Mouse (Mus musculus): ENCODE results near the gene Opalin.
A peak's percentile ranks its signal among the peaks of the same experiment; 100 is the strongest.

Gene Opalin

DNA sequence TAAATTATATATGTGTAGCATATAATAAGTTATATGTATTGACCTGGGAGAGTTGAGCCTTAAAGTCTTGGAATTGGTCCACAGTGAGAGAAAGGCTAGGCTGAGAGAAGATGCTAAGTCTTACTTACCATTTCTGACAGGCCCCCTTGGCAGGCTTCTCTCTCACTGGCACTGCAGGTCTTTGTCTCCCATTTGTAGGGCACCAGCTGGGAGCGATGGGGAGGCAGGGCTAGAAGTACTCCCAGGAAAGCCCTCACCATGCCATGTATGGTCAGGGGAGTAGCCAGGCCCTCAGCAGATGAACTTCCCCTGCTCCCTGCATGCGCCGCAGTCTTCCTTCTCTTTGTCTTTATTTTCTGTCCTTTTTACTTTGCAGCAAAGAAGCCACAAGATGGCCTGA, at the start of gene Opalin:
Gene Opalin (minus strand): TSS at position 208 of the 400 bp plus-strand sequence.
- no peak for DNase-seq

DNA sequence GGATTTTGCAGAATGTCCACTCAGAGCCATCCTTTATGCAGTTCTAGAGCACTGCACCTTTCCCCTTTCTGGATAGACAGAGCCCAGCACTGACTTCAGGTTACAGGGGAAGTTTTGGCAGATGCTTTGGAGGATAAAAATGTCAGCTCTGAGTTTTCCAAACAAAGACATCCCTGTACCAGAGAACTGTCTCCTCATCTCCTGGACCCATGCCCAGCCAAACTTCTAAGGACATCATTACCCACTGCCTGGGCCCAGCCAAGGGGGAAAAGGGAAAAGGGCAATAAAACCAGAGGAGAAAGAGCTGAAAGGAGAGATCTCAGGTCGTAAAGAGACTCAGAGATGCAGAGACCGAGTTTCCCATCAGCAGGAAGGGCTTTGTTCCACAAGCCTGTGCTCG, 46.1 kb upstream of the Opalin start:
- DNase-seq = no peak

DNA sequence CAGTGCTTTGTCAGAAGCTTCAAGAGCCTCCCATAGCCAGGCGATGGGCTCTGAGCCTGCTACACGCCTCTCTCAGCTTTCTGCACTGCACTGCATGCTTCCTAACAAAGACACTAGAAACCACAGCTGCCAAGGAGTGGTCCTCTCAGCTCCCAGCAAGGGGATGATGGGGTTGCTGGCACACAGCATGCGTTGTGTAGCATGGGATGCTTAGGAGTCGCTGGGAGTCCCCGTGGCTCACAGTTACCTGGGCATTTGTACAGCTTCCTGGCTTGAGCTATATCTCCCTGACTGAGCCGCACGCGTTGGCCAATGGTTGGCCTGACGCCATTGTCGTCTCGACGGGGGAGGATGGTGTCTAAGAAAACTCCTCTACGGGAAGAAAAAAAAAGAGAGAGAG, 43.0 kb upstream of the Opalin start:
- DNase-seq = peak; percentile 85

DNA sequence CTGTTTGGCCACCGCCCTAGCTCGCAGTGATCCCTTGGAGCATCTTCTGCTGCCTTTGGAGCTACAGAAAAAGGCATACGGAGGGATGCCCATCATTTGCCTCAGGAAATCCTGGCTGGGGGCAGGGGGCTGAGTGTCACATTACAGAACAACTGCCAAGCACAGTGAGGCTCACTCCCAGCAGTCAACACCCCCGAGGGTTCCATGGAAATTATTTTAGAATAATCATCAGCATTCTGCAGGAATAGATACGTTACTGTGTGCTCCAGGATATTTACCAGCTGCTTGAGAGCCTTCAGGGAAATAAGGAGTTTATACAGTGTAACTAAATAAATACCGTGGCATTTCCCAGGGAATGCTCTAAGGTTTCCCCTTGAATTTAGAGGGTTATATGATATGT, 41.4 kb upstream of the Opalin start:
- DNase-seq = no peak

DNA sequence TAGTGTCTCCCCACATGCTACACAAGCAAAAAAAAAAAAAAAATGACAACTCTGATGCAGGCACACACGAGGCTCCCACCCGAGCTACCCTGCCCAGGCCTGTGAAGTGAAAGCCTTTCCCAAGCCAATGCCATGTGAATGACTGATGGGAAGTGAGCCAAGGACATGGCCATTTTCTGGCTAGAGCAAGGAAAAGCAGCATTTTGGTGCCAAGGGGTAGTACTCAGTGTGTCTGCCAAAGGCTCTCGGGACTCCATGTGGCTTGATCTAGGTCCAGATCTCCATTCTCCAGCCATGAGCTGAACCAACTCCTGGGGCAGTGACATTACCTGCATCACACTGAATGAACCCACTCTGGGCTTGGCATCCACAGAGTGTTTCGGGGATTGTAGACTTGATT, 40.4 kb upstream of the Opalin start:
- no peak for DNase-seq

DNA sequence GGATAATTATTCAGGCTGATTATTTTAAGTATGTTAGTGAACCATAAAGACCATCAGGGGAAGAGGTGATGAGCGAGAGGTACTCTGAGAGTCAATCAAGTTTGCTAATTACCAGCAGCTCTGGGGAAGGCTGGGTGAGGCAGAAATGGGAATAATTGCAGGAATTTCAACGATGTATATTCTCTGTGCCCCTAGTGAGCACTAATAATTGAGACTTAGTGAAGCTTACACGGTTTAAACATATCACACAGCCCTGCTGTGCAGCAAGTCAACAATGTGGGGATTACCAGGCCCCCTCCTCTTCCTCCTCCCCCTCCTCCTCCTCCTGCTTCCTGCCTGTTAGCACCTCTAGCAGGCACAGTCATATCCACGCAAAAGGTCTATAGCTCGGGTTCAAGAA, 37.7 kb upstream of the Opalin start:
- DNase-seq = no peak

DNA sequence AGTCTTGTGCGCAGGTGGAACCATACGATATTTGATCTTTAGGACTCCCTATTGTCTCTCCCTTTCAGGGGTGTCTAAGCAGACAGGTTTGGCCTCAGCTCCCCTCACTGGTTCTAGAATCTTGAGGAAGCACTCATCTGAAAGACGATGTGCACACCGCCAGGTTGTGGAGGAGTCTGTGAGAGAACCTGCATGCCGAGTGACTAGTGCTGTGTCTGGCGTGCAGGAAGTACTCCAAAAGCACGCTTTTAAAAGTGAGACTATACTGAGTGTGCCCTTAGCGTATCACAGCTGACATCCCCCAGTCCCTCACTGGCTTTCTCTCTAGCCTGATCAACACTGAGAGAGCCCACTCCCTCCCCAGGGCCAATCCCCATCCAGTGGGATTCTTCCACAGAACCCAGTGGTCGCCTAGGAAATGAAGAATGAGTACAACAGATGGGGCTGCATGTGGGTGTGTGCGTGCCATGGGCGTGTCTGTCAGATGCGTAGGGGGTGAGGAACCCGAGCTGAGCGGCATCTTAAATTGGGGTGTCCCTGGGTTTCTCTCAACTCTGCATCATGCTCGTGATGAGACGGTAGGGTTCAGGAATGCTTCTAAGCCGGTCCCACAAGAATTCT, 37.1 kb upstream of the Opalin start:
- DNase-seq = peak; percentile 58

DNA sequence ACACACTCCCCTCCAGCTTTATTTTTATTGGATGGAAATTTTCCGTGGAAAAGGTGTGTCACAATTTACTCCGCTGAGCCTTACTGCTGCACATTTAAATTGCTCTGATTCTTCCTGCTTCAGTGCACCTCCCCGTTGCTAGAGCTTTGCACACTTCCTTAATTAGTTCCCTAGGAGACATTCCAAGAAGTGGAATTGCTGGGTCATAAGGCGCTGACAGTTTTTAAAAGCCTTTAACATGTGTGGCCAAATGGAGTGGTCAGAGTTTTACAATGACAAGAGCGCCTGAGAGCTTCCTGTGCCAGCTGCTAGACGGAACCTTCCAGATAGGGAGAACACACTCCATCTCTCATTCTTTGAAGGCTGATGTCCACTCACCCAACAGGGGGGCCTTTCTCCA, 35.7 kb upstream of the Opalin start:
- DNase-seq = no peak

DNA sequence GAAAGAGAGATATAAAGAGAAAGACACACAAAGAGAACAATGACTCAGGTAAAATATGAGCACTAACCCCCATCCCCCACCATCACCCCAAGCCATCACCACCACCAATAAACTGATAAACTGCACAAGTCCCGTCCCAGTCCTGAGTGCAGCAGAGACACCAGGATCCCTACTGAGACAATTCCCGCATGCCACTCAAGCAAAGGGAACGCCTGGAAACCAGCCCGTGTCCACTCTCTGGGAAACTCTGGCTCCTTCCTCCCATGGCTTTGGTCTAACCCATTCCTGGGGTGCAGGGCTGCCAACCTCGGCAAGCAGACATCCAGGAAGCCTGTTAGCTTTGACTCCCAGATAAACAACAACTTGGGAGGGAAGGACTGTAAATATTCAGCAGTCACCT, 33.1 kb upstream of the Opalin start:
- DNase-seq = no peak

DNA sequence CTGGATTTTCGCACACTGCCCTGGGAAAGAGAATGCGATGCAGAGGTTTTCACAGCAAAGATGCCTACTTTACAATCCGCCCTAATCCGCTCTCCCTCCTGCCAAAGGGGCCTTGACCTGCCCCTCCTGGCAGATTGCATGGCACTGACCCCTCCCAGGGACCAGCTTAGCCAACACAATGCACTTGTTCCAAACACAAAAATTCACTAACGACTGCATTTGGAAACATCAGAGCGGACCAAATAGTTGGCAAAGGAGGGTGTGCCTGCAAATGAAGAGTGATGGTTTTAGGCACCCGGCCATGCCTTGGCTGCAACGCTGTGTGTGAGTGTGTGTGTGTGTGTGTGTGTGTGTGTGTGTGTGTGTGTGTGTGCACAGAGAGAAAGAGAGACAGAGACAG, 32.6 kb upstream of the Opalin start:
- no peak for DNase-seq

DNA sequence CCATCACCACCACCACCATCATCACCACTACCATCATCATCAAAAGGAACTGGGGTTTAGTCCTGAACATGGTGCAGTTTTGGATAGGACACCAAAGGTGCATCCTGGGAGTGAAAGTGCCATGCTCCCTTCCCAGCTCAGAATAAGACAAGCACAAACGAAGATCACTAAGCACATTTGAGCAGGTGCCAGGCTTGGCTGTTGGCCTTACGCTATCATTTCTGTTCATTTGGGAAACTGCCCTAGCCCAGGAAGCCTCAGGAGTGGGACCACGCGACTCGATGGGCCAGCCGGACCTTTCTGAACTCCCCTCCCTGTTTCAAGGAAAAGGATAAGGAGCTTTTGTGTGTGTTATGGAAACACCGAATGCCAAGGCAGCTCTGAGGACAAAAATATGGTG, 31.8 kb upstream of the Opalin start:
- no peak for DNase-seq

DNA sequence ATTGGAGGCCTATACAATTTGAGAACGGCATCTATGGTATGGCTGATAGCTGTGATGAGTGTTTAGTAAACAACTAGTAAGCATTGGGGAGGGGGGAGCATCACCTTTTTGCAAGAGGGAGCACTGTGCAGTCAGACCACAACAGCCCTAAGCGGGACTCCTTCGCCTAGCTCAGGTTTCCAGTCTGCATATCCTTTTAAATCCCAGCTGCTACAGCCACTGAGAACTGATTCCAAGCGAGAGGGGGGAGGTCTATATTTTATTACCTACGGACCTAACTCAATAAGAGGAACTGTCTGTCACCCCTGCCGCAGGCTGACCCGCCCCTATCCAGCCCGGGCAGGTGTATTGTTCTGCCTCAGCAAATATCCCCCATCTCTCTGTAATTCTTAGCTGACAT, 30.6 kb upstream of the Opalin start:
- no peak for DNase-seq

DNA sequence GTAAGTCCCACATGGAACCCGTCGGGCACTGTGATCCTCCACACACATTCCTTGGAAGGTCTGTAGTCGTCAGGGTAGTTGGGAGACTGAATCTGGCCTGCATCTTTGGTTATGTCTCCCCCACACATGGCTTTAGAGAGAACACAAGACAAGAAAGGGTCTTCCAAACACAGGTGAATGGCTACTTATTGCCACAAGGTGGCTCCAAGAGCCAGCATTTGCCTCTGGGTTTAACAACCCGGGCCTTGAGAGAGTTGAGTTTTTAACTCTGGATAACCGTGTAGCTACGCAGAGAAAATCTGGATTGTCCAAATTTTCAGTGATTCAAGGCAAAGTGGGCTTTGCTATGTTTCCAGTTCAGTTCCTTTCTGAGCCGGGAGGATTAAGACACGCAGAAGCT, 28.0 kb upstream of the Opalin start:
- peak; percentile 25 for DNase-seq

DNA sequence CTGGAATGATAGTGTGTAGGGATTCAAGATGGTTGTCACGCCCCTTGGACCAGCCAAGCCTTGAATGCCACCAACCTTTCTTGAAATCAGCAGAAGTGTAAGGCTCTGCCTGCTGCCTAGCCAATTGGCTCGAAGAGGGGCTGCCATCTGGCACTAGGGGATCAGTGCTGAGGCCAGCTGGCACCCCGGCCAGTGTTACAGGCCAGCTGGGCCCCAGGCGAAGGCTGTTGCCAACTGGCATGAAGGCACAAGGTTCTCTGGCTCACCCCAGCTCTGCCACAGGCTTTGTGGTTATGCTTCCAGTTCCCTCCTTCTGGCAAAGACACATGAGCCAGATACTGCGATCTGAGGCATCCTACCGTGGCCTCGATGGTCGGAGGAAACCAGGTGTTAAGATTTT, 24.5 kb upstream of the Opalin start:
- DNase-seq = peak; percentile 52

DNA sequence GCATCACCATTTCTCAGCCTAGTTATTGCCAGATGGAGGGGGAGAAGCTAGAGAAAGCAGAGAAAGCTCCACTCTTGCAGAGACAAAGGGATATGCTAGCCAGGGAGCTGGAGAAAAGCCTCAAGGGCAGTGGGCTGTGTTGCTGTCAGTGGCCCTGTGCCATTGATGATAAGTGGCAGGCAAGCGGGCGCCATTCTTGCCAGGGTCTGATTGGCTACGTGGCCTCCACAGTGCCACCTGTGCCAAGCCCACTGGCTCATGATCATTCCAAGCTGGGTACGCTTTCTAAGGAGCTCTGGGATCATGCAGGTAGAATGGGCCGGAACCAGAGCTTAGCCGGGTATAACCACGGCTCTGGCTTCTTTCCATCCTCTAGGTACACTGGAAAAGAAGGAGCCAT, 23.9 kb upstream of the Opalin start:
- no peak for DNase-seq

DNA sequence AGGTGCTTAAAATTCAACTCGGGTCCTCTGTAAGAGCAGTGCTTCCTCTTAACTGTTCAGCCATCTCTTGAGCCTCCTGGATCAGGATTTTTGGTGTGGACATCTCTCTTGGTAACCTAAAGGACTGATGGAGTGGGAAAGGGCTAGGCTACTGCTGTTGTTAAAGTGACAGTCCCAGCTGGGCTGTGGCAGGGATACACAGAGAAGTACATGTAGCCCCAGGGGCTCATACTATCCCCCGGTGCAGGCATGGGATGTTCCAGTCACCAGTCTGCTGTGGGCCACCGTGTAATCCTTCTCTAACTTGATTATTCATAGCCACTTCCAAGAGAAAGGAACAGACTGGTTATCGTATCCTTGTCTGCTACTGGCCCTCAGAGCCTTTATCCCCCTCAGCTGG, 20.1 kb upstream of the Opalin start:
- no peak for DNase-seq

DNA sequence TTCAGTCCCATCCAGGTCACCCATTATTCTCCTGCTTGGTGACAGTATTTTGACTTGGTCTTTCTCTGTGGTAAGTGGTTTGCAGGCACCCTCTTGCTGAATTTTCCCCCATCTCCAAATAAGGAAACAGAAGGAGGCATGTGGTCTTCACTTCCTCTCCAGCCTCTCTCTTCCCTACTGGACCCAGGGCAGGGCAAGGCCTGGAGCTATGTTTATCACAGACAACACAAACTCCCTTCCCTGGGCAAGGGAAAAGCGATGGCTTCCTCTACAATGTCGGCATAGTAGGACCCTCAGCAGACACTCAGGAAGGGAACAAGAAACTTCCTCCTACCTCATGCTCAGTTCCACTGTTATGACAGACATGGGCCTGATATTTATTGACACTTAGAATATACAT, 15.0 kb upstream of the Opalin start:
- no peak for DNase-seq

DNA sequence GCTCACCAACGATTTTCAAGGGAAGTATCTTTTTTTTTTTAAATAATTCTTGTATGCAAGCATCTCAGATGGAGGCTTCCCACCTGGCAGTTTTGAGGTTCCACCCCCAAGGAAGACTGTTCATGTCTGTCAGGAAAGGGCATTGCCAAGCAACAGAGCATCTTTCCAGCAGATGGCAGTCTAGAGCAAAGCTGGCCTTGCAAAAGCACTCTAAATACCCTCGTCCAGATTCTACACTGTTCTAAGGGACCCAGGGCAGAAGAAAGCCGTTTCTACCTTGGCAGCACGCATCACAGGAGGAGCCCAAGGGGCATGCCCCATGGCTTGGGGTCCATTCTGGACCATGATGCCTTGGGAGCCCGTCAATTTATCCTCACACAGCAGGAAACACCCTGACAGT, 12.9 kb upstream of the Opalin start:
- peak; percentile 46 for DNase-seq

DNA sequence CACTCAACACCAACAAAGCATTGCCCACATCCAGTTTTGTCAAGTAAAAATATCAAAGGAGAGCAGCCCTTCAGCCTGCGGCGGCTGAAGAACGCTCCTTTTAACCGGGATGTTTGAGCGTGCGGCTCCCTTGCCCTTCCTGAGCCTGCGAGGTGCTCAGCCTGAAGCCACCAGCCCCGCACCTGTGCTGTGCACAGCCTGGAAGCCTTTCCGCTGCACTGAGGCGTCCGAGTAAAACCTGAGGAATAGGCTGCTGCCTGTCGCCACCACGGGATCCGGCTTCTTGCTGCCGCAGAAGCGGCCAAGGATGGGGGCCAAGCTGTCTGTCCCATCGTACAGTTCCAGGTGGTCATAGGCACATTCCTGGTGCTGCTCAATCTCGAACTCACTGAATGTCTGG, 11.6 kb upstream of the Opalin start:
- DNase-seq = no peak

DNA sequence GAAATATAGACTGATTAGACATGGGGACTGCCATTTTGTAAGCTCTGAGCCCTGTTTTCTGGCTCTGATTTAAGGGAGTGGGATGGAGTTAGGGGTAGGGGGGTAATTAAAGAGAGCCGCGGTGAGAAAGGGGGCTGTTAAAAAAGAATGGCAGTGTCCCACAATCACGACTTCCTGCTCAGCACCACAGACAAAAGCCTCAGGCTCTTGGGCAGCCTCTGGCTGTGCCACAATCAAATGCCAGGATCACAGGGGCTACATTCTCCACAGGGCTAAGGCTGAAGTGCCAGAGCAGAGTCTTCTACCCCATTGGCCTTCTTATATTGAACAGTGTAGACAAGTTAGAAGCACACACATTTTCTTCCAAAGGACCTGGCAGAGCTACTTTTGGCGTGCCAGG, 11.0 kb upstream of the Opalin start:
- DNase-seq = no peak

DNA sequence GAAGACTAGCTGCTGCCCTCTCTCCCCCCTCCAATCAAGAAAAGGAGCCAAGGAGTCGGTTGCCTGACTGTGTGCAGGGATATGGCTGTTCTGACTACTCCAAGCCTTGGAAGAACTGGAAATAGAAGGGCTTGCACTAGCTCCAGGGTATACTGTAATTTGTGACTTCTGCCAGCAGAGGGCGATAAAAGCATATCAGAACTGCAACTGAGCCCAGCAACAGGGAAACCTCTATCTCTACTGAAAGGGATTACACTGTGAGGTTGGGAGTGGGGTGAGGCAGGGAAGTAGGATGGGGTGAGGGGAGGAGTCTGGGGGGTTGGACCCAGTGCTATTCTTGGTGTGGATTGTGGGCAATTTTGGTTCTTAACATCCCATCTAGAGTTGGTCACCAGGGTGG, 9.8 kb upstream of the Opalin start:
- peak; percentile 69 for DNase-seq

DNA sequence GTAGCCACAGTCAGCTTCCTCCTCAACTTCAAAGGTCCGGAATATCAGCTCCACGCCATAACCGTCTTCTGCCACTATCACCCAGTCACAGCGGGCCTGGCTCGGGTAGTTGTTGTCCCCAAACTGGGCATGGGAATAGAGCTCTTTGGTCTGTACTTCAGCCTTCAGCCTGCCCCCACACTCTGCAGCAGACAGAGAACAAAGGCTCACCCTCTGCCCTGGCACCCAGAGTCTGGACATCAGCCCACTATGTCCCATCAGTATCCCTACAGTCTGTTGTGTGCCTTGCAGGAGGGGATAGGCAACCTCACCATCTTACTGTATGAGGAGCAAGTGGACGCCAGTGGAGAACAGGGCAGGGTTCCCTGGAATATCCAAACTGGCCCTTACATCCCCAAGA, 9.4 kb upstream of the Opalin start:
- no peak for DNase-seq

DNA sequence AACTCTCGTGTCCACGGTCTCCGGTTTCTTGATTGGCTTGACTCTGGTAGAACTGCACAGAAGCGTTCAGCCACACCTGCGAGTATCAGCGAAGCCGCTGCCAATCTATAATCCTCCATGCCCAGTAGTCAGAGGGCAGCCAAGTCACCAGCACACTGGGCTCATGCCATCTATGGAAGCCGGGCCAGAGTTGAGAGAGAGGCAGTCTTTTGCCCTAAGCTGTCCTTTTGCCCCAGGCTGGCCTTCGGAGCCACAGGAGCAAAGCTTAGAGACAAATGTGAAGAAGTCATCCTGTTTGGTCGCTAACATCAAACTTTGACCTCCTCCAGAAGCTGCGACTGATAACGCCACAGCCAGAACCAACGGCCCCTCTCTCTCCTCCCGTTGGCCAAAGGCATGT, 6.7 kb upstream of the Opalin start:
- DNase-seq = no peak

DNA sequence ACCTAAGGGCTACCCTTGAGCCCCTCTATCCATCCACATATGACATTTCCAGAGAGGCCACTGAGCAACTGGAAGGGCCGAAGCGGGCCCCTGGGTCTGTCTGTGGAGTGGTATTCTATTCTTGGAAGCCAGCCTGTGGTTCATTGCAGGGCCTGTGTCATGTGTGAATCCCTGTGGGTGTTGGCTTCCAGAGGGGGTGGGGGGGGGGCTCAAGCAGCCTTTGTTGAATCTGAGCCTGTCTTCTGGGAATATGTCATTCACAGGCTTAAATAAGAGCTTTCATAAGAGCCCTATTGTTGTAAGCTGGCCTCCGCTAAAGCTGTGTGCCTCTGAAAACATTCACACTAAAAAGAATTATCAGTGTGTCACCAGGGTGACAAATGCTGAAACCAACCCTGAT, 4.7 kb upstream of the Opalin start:
- no peak for DNase-seq

DNA sequence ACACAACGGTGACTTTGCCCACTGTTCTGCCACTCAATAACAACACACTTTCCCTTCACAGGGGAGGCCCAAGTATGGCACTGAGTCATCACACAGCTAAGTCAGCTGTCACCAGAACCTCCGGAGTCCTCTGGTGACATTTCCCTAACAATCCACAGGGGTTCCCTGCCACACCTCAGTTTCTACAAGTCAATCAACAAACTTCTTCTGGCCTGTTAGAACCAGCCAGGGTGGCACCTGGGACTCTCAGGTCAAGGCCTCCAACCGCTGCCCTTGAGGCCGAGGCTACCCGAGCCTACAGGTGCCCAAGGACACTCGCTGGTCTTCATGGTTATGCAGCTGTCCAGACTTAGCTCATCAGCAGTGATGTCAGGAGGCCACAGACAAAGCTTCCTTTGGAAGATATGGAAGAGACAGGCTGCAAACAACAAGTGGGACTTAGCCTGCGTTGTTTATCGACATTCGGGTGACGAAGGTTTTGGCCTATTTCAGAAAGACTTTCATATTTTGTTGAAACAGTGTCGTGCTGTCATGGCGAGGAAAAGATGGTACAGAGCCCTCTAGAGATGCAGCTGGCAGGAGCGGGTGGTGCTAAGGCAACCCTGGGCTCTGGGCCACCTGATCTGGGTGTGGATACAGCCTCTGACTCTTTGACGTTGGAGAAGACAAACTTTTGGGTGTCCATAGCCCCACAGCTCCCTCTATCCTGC, 3.0 kb downstream of the Opalin start:
- no peak for DNase-seq

Measured in right cerebral cortex, postnatal 25 days (tissue).